Mouse (Mus musculus) hindbrain, embryonic 10.5 days (tissue): ENCODE measurements around the gene Olfr519. TPM values are rescaled to one million over a fixed set of nuclear protein-coding genes. Genes with fewer than 3 reads are reported as not detected.

ENCODE experiments used
- DNase-seq: peaks from one replicate; pipeline ENCODE4 v3.0.0-alpha.2; 2017; ENCODE audit warnings: low spot score
- H3K27ac ChIP-seq: fragments of 300-500 bp; sonication (generic); 2 replicates; pipeline ENCODE4 v1.5.1; 2016; ENCODE audit warnings: mild to moderate bottlenecking, moderate library complexity
- H3K27me3 ChIP-seq: fragments of 300-500 bp; sonication (generic); 2 replicates; pipeline ENCODE4 v1.6.1; 2016; ENCODE audit warnings: mild to moderate bottlenecking; ENCODE audit not compliant: poor library complexity, insufficient read depth, severe bottlenecking
- H3K36me3 ChIP-seq: fragments of 300-500 bp; sonication (generic); 2 replicates; pipeline ENCODE4 v1.6.1; 2016; ENCODE audit warnings: mild to moderate bottlenecking, moderate library complexity
- H3K4me1 ChIP-seq: fragments of 300-500 bp; sonication (generic); replicated peaks from 2 replicates; pipeline ENCODE4 v1.6.1; 2016; ENCODE audit warnings: mild to moderate bottlenecking
- H3K4me3 ChIP-seq: fragments of 300-500 bp; sonication (generic); 2 replicates; pipeline ENCODE4 v1.5.1; 2016; ENCODE audit warnings: mild to moderate bottlenecking, moderate library complexity
- H3K9me3 ChIP-seq: fragments of 300-500 bp; sonication (generic); 2 replicates; pipeline ENCODE4 v1.6.1; 2016; ENCODE audit warnings: mild to moderate bottlenecking, moderate library complexity
- WGBS: fragments of 180-500 bp; shearing (Covaris S2); methylation state at CpG from one replicate; pipeline ENCODE4 v1.1.7; 2016; 5-methylcytosine and 5-hydroxymethylcytosine counted together
- polyA plus RNA-seq: library from polyadenylated mRNA; unstranded; fragments of >200 nt; fragmentation: Nextera tagmentation; extraction: Ambion mirVana; gene quantifications from 2 replicates; pipeline ENCODE4 v1.2.1, GENCODE M21; 2016

The Olfr519 gene
- polyA plus RNA-seq, 1 experiment from 2014 or later: not detected

GRCm38 (mm10) chr7:108872279-108872678 lies 21.9 kb downstream of the Olfr519 start, which contains the start of gene Olfr517:
Gene Olfr517, minus strand, starts transcription at chr7:108872379.
- no peak for DNase-seq
- Histone ChIP-seq H3K9me3 (no peaks in the 10 kb centered on the region), H3K36me3 (no peaks in the 10 kb centered on the region), H3K4me3 (no peak within 1 kb of the TSS), H3K4me1 (no peaks in the 10 kb centered on the region), H3K27ac (no peak within 1 kb of the TSS), H3K27me3 (no peaks in the 10 kb centered on the region)
- 82% methylated on average over 2 of the region's 2 CpGs for WGBS

- H3K27me3 ChIP-seq: no peaks in the 10 kb centered on the region
- H3K4me3 ChIP-seq: no peak within 1 kb of the TSS
- H3K27ac ChIP-seq: no peak within 1 kb of the TSS
- 89% methylated on average over 2 of the region's 2 CpGs for WGBS
- H3K36me3 ChIP-seq: no peaks in the 10 kb centered on the region
- H3K4me1 ChIP-seq: no peaks in the 10 kb centered on the region
- DNase-seq: no peak
- H3K9me3 ChIP-seq: no peaks in the 10 kb centered on the region
These were observed 43.8 kb downstream of the Olfr519 start, which contains the start of gene Olfr516 for GRCm38 (mm10) chr7:108850429-108850828. Gene Olfr516, minus strand, starts transcription at chr7:108850529.

Other genes with a start within 250 kb of the Olfr519 start
- gene Olfr509, start 242.5 kb downstream of the Olfr519 start, polyA plus RNA-seq: not detected in 2 replicates
- gene Olfr510, start 228.0 kb downstream of the Olfr519 start, polyA plus RNA-seq: not detected in 2 replicates
- gene Olfr512, start 181.1 kb downstream of the Olfr519 start, polyA plus RNA-seq: not detected in 2 replicates
- gene Olfr513, start 143.4 kb downstream of the Olfr519 start, polyA plus RNA-seq: not detected in 2 replicates
- not detected in 2 replicates for gene Olfr514, start 68.4 kb downstream of the Olfr519 start, polyA plus RNA-seq
- gene Olfr516, start 43.9 kb downstream of the Olfr519 start, polyA plus RNA-seq: not detected in 2 replicates
- gene Olfr517, start 22.0 kb downstream of the Olfr519 start, polyA plus RNA-seq: not detected in 2 replicates
- not detected in 2 replicates for gene Olfr518, start 9.4 kb downstream of the Olfr519 start, polyA plus RNA-seq
- 0.15 TPM in 1 of 2 replicates, not detected in the other for gene Nlrp10, start 35.8 kb upstream of the Olfr519 start, polyA plus RNA-seq
- gene Eif3f, start 40.0 kb upstream of the Olfr519 start, polyA plus RNA-seq: 77.2 and 84.5 TPM in 2 replicates
- 5.7 and 11.0 TPM in 2 replicates for gene Tub, start 55.9 kb upstream of the Olfr519 start, polyA plus RNA-seq
- 17.3 and 17.6 TPM in 2 replicates for gene Ric3, start 188.9 kb upstream of the Olfr519 start, polyA plus RNA-seq